Mouse (Mus musculus) cerebellum, postnatal 14 days (tissue): ENCODE measurements around the gene Tgfbr1.

Experiments
- DNase-seq, 2 experiments: peaks; one replicate each; pipeline ENCODE4 v3.0.0; 2021; ENCODE audit warnings: mixed read lengths in 2 of 2

The Tgfbr1 gene

DNA sequence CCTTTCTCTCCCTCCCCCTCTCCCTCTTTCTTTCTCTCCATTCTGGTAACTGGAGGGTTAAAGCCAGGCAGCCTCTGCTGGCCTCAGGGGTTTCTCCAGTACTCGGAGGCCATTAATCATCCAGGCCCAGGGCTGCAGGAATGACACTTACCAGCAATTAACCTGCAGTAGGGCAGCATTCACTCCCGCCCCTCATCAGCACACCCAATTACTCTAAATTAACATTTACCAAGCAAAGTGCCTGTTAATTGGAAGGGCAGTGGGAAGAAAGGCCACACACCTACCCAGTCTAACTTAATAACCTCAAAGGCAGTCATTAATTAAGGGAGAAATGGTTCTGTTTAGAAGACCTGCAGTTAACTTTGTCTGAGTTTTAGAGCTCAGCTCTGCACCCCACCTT is 71.4 kb downstream of the Tgfbr1 start:
- DNase-seq: no peak

- peak in 1 of 2 experiments; percentile 41 for DNase-seq
These were observed 72.3 kb downstream of the Tgfbr1 start for GRCm38 (mm10) chr4:47425247-47425830.

GRCm38 (mm10) chr4:47427606-47428005 is 74.6 kb downstream of the Tgfbr1 start:
- no peak for DNase-seq

- no peak for DNase-seq
These were observed 77.5 kb downstream of the Tgfbr1 start for GRCm38 (mm10) chr4:47430557-47430956.

GRCm38 (mm10) chr4:47431081-47431480 is 78.1 kb downstream of the Tgfbr1 start:
- DNase-seq: no peak

DNA sequence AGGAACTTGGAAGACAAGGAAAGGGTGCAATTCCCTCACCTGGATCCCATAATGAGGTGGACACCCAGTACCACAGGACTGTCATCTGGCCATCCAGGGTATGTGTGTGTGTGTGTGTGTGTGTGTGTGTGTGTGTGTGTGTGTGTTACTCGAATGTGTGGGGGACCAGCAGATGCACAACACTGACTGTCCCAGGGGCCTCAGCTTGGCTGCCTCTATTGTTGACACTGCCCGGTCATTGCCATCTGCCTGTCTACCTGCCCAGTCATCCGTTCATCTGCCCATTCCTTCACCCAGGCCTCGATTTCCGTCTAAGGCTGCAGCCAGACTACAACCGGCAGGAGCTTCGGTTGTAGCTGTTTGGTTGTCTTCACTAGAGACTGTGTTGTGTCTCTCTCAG is 79.7 kb downstream of the Tgfbr1 start:
- DNase-seq: peak; percentile 30 to 47

GRCm38 (mm10) chr4:47435131-47435530 is 82.1 kb downstream of the Tgfbr1 start:
- DNase-seq: no peak

- no peak for DNase-seq
These were observed 82.7 kb downstream of the Tgfbr1 start for GRCm38 (mm10) chr4:47435566-47436360.

- peak; percentile 95 to 96 for DNase-seq
These were observed 84.6 kb downstream of the Tgfbr1 start for GRCm38 (mm10) chr4:47437365-47438340.

GRCm38 (mm10) chr4:47438956-47439355 is 85.9 kb downstream of the Tgfbr1 start:
- no peak for DNase-seq

DNA sequence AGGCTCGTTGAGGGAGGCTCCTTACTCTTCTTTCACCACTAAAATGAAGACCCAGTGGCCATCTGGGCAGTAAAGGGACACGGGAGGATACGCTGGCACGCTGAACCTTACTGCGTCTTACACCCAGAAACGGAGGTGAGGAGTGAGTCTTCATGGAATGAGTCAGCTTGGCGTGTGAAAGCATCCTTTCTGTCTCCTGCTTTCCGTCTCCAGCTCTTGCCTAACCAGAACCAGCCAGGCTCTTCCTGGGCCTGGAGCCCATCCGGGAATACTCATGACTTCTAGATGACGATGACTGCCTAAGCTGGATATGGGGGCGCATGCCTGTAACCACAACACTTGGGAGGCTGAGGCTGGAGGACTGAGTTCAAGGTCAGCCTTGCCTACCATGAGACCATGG is 87.9 kb downstream of the Tgfbr1 start:
- DNase-seq: no peak

GRCm38 (mm10) chr4:47448526-47448925 is 95.5 kb downstream of the Tgfbr1 start:
- no peak for DNase-seq

DNA sequence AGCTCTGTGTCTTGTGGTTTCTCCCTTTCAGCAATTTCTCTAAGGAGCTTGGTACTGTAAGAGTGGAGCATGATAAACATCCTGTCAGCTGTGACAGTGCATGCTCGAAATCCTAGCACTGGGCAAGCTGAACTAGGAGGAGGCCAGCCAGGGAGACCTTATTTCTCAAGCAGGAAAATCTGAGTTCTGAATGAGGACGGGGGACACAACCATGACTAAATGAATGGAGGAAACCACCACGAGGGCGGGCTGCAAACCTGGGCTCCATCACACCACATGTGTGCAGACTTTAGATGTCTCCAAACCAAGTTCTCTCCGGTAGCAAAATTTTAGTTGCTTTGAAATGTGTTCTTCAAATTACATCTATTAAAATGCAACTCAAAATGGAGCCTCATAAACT is 96.1 kb downstream of the Tgfbr1 start:
- no peak for DNase-seq

- no peak for DNase-seq
These were observed 96.8 kb downstream of the Tgfbr1 start for GRCm38 (mm10) chr4:47449586-47450522.
